In genomic region chr7:141817355-141818075, GRCm38 (mm10) we compare ENCODE assay signal across 15 mouse cellular contexts. TPM values are rescaled to one million over a fixed set of nuclear protein-coding genes. Genes with fewer than 3 reads are reported as not detected.
A peak's percentile ranks its signal among the peaks of the same experiment; 100 is the strongest.
DNase-seq lines count a peak whose midpoint lies in the region; ATAC-seq and TF ChIP-seq lines count a peak whose summit lies in the region.
"Had no signal": no experiment of that assay in that cellular context is flagged by ENCODE, and none has a peak within 500 bp of the region (broad histone marks: within the 10 kb centered on the region; RNA-seq: fewer than 3 reads in every experiment).

No protein-coding gene starts in this region.

- H3K9ac ChIP-seq in forebrain, embryonic 14.5 days (ENCODE audit: low read length) = no peak overlapping the region
- no peak overlapping the region for H3K9ac ChIP-seq in forebrain, embryonic 13.5 days
- no peak overlapping the region for H3K9ac ChIP-seq in kidney, embryonic 15.5 days
- H3K9ac ChIP-seq in stomach, postnatal 0 days (ENCODE audit: low read length) = no peak overlapping the region
- H3K9ac ChIP-seq: heart, embryonic 13.5 days; midbrain, embryonic 12.5 days had no signal

- no peaks in the 10 kb centered on the region for H3K36me3 ChIP-seq in forebrain, embryonic 14.5 days (ENCODE audit: control insufficient read depth, insufficient read depth, low read length)
- H3K36me3 ChIP-seq in forebrain, embryonic 13.5 days (ENCODE audit: poor library complexity, severe bottlenecking) = no peaks in the 10 kb centered on the region
- no peaks in the 10 kb centered on the region for H3K36me3 ChIP-seq in kidney, embryonic 15.5 days
- H3K36me3 ChIP-seq in stomach, postnatal 0 days (ENCODE audit: control insufficient read depth, insufficient read depth, low read length) = no peaks in the 10 kb centered on the region
- H3K36me3 ChIP-seq: heart, embryonic 13.5 days; midbrain, embryonic 12.5 days had no signal

- no peaks in the 10 kb centered on the region for H3K27me3 ChIP-seq in forebrain, embryonic 14.5 days (replicated peaks; ENCODE audit: control insufficient read depth, insufficient read depth, low read length)
- no peaks in the 10 kb centered on the region for H3K27me3 ChIP-seq in forebrain, embryonic 13.5 days
- no peaks in the 10 kb centered on the region for H3K27me3 ChIP-seq in kidney, embryonic 15.5 days
- H3K27me3 ChIP-seq in stomach, postnatal 0 days (ENCODE audit: control insufficient read depth, insufficient read depth, low read length) = no peaks in the 10 kb centered on the region
- H3K27me3 ChIP-seq: midbrain, embryonic 12.5 days had no signal

- H3K4me3 ChIP-seq in forebrain, embryonic 14.5 days (ENCODE audit: low read depth, low read length) = no peak overlapping the region
- no peak overlapping the region for H3K4me3 ChIP-seq in forebrain, embryonic 13.5 days
- H3K4me3 ChIP-seq in kidney, embryonic 15.5 days (replicated peaks) = no peak overlapping the region
- H3K4me3 ChIP-seq in stomach, postnatal 0 days (ENCODE audit: low read depth, low read length) = no peak overlapping the region
- H3K4me3 ChIP-seq: erythroblast, embryonic 14.5 days; heart, embryonic 13.5 days; layer of hippocampus, adult 2 months; midbrain, embryonic 12.5 days had no signal

- DNase-seq in forebrain, embryonic 14.5 days (ENCODE audit: low spot score) = peak; percentile 44
- DNase-seq in NIH3T3 (ENCODE audit: low read depth) = peak; percentile 5
- DNase-seq in cerebellum, adult 9-10 months = peak; percentile 9
- no peak for DNase-seq in stomach, postnatal 0 days (ENCODE audit: low spot score)
- no peak for DNase-seq in gastrocnemius, adult 8-10 months (ENCODE audit: low spot score in 2 of 2)
- DNase-seq in heart, adult 9 months (ENCODE audit: low spot score in 2 of 2) = no peak
- DNase-seq: thymus, adult 18-20 months had no signal

- H3K4me2 ChIP-seq in forebrain, embryonic 14.5 days (ENCODE audit: low read length) = no peak overlapping the region
- H3K4me2 ChIP-seq in forebrain, embryonic 13.5 days = no peak overlapping the region
- no peak overlapping the region for H3K4me2 ChIP-seq in kidney, embryonic 15.5 days
- H3K4me2 ChIP-seq in stomach, postnatal 0 days (replicated peaks; ENCODE audit: low read depth) = no peak overlapping the region
- H3K4me2 ChIP-seq: heart, embryonic 13.5 days; midbrain, embryonic 12.5 days had no signal

- 51% methylated on average over 11 of the region's 11 CpGs for WGBS in forebrain, embryonic 14.5 days
- 47% methylated on average over 11 of the region's 11 CpGs for WGBS in forebrain, embryonic 13.5 days
- 61% methylated on average over 11 of the region's 11 CpGs for WGBS in kidney, embryonic 15.5 days
- 59% methylated on average over 11 of the region's 11 CpGs for WGBS in stomach, postnatal 0 days

- TF ChIP-seq EP300 in stomach, postnatal 0 days (optimal IDR thresholded peaks at IDR 0.05) = no peak

- peaks cover 5% of the 10 kb centered on the region for H3K4me1 ChIP-seq in forebrain, embryonic 14.5 days (ENCODE audit: control insufficient read depth, insufficient read depth, low read length)
- H3K4me1 ChIP-seq in forebrain, embryonic 13.5 days = peaks cover 15% of the 10 kb centered on the region
- peaks cover 4% of the 10 kb centered on the region for H3K4me1 ChIP-seq in kidney, embryonic 15.5 days
- no peaks in the 10 kb centered on the region; the same call in 1 of the 2 replicates for H3K4me1 ChIP-seq in stomach, postnatal 0 days (replicated peaks; ENCODE audit: control insufficient read depth, insufficient read depth)
- H3K4me1 ChIP-seq: heart, embryonic 13.5 days had no signal

- no peak overlapping the region for H3K27ac ChIP-seq in forebrain, embryonic 14.5 days (ENCODE audit: low read depth, low read length)
- H3K27ac ChIP-seq in forebrain, embryonic 13.5 days = no peak overlapping the region
- no peak overlapping the region for H3K27ac ChIP-seq in kidney, embryonic 15.5 days
- H3K27ac ChIP-seq in stomach, postnatal 0 days (replicated peaks) = no peak overlapping the region
- H3K27ac ChIP-seq: heart, embryonic 13.5 days; layer of hippocampus, adult 2 months; midbrain, embryonic 12.5 days had no signal

- H3K9me3 ChIP-seq in forebrain, embryonic 14.5 days (replicated peaks; ENCODE audit: control insufficient read depth, low read length) = no peaks in the 10 kb centered on the region
- no peaks in the 10 kb centered on the region for H3K9me3 ChIP-seq in forebrain, embryonic 13.5 days (replicated peaks)
- no peaks in the 10 kb centered on the region for H3K9me3 ChIP-seq in kidney, embryonic 15.5 days (replicated peaks)
- no peaks in the 10 kb centered on the region for H3K9me3 ChIP-seq in stomach, postnatal 0 days (ENCODE audit: control insufficient read depth, low read length)
- H3K9me3 ChIP-seq: heart, embryonic 13.5 days; midbrain, embryonic 12.5 days had no signal

- ATAC-seq in forebrain, embryonic 14.5 days = no peak
- ATAC-seq in forebrain, embryonic 13.5 days = no peak
- peak; percentile 49; the same call in 1 of the 2 replicates for ATAC-seq in kidney, embryonic 15.5 days (replicated peaks; ENCODE audit: low FRiP score)
- ATAC-seq in stomach, postnatal 0 days (ENCODE audit: low FRiP score, low TSS enrichment) = no peak

- TF ChIP-seq CTCF in stomach, postnatal 0 days (IDR thresholded peaks at IDR 0.05; ENCODE audit: low read depth) = no peak

RNA-seq across cellular contexts. Expression of gene Muc5b, which starts 21.4 kb away (rescaled TPM):
- 0.01 TPM in 1 of 2 replicates, not detected in the other for polyA plus RNA-seq in forebrain, embryonic 14.5 days (2014; fragmentation: Nextera tagmentation; extraction: Ambion mirVana)
- polyA plus RNA-seq in forebrain, embryonic 13.5 days (2015; fragmentation: Nextera tagmentation; extraction: Ambion mirVana) = 0.03 and 0.05 TPM in 2 replicates
- polyA plus RNA-seq in kidney, embryonic 15.5 days (2015; fragmentation: Nextera tagmentation; extraction: Ambion mirVana) = 0.01 and 0.03 TPM in 2 replicates
- 122 and 133 TPM in 2 replicates for polyA plus RNA-seq in stomach, postnatal 0 days (2015; fragmentation: Nextera tagmentation; extraction: Ambion mirVana)
- not detected for total RNA-seq in gastrocnemius, adult 8-10 months (2022)
- total RNA-seq: CH12.LX; layer of hippocampus, adult 2 months; liver, adult 2 months had no signal
- polyA plus RNA-seq: erythroblast, embryonic 14.5 days; liver, adult 2 months had no signal

RNA-seq across cellular contexts. Expression of gene Muc5ac, which starts 28.7 kb away (rescaled TPM):
- not detected in 2 replicates for polyA plus RNA-seq in forebrain, embryonic 14.5 days (2014; fragmentation: Nextera tagmentation; extraction: Ambion mirVana)
- polyA plus RNA-seq in forebrain, embryonic 13.5 days (2015; fragmentation: Nextera tagmentation; extraction: Ambion mirVana) = not detected in 2 replicates
- not detected in 2 replicates for polyA plus RNA-seq in kidney, embryonic 15.5 days (2015; fragmentation: Nextera tagmentation; extraction: Ambion mirVana)
- 2.9 and 3.3 TPM in 2 replicates for polyA plus RNA-seq in stomach, postnatal 0 days (2015; fragmentation: Nextera tagmentation; extraction: Ambion mirVana)
- total RNA-seq in gastrocnemius, adult 8-10 months (2022) = not detected
- total RNA-seq: CH12.LX; layer of hippocampus, adult 2 months; liver, adult 2 months had no signal
- polyA plus RNA-seq: erythroblast, embryonic 14.5 days; heart, embryonic 13.5 days; midbrain, embryonic 12.5 days had no signal

Comparison
In these comparisons a context has a peak if more than half of its experiments do, and no peak if none do; other contexts are left out.
1. DNase-seq: peak in forebrain, embryonic 14.5 days (single experiment), NIH3T3 (single experiment) and cerebellum, adult 9-10 months (single experiment); none in stomach, postnatal 0 days (single experiment), gastrocnemius, adult 8-10 months (0 of 2) and heart, adult 9 months (0 of 2).
2. RNA of gene Muc5b, which starts 21.4 kb away (polyA plus RNA-seq): 122 to 133 TPM in stomach, postnatal 0 days; 0.03 to 0.05 TPM in forebrain, embryonic 13.5 days, 0.01 to 0.03 TPM in kidney, embryonic 15.5 days and 0.01 TPM in forebrain, embryonic 14.5 days; every median in the first group is over 100 times any median in the second.